Mouse (Mus musculus) forelimb bud, embryonic 11.5 days (tissue): ENCODE measurements around the gene Rexo5.

Experiments
- DNase-seq: peaks from one replicate; pipeline ENCODE4 v3.0.0-alpha.2; 2012; ENCODE audit warnings: low read depth, low spot score

Gene Rexo5

GRCm38 (mm10) chr7:119887887-119888286, 94.1 kb downstream of the Rexo5 start:
- no peak for DNase-seq

GRCm38 (mm10) chr7:119892198-119892597, 98.4 kb downstream of the Rexo5 start:
- no peak for DNase-seq

- no peak for DNase-seq
Measured at GRCm38 (mm10) chr7:119892742-119893141, 98.9 kb downstream of the Rexo5 start.

DNA sequence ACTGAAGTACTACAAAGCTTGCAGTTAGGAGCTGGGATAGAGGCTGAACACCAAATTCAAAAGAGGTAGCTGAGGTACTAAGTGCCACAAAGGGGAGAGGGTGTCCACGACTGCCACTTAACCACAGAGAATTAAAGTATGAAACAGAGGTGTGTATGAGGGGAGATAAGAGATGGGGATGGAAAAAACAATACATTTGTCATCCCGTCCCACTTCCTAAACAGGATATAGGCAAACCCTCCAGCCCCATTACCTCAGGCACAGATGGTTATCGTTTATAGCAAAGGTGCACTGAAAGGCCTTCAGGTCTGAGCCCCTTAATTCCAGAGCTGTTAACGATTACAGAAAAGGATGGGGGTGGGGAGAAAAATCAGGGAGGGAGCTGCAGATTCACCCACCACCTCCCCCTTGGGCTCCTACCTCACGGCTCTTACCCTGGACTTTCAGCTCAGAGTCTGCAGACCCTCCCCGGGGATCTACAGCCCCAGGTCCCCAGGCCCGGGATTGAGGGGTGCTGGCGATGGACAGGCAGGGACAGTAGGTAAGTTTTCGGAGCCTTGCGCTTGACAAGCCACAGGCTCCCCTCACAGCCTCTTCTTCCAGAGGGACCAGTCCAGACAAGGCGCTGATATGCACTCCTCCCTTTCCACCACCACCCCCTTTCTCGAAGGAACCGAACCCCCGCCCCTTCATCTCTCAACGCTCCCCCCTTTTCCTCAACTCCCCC, 101.2 kb downstream of the Rexo5 start:
- peak; percentile 35 for DNase-seq

DNA sequence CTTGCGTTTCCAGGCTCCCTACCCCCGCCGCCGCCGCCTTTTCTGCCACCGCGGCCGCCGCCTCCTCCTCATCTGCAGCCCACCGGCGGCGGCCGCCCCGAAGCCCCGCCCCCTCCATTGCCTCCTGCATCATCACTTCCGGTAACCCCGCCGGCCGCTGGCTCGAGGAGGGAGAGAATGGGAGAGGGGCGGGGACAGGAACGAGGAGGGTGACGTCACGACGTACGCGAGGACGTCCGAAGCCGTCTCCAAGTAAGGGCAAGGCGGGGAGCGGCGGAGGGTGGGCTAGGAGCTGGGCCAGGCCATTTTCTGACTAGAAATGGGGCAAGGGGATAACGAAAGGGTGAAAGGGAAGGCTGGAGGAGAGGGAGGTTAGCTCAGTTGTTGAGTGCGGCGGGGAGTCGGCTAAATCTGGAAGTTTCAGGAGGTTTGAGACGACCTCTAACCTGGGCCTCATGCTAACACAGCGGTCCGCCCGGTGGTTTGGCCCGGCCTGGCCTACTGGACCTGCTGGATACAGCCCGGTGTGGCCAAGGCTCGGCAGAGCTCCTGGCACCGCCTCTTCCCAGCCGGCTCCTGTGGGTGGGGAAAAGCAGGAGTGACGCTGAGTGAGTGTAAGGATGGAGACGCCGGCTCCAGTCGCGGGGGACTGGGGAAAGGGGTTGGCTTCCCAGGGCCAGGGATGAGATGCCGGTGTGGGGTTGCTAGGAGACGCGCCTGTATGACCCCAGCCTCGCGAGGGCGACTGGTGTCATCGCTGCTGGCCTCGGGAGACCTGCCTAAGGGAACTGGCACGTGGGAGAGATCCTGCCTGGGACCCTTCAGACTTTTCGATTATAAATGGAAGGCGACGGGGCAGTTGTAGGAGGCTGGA, 102.1 kb downstream of the Rexo5 start, which contains the start of the genes Lyrm1 and Dcun1d3:
TSS of gene Lyrm1 (plus strand) at position 223 of the 874 bp plus-strand sequence.
TSS of gene Dcun1d3 (minus strand) at position 660 of the 874 bp plus-strand sequence.
- DNase-seq: peak; percentile 98

GRCm38 (mm10) chr7:119897521-119898109, 103.8 kb downstream of the Rexo5 start:
- no peak for DNase-seq

GRCm38 (mm10) chr7:119898247-119898856, 104.5 kb downstream of the Rexo5 start:
- DNase-seq: no peak
